Mouse (Mus musculus) erythroblast, embryonic 14.5 days (primary cell): Measurements from ENCODE around the gene Cep70.

Experiments
- GATA1 ChIP-seq: IDR thresholded peaks from 2 replicates; pipeline ENCODE4 v1.6.1; 2012; ENCODE audit warnings: low read length, inconsistent platforms, mixed read lengths
- TAL1 ChIP-seq: IDR thresholded peaks from 3 replicates; pipeline ENCODE4 v1.6.1; 2012; ENCODE audit warnings: low read length, inconsistent platforms, mixed read lengths

- TF ChIP-seq TAL1 (no peak), GATA1 (no peak)
These were observed 5.7 kb downstream of the Cep70 start for GRCm38 (mm10) chr9:99248906-99249305.
